Mouse (Mus musculus) hindbrain, embryonic 14.5 days (tissue): Measurements from ENCODE around the gene Slc24a2. TPM values are rescaled to one million over a fixed set of nuclear protein-coding genes. Genes with fewer than 3 reads are reported as not detected.

ENCODE experiments used
- ATAC-seq: fragments of 200-750 bp; cut with Nextera tagmentation; 2 replicates; pipeline ENCODE4 v1.8.0; 2017; ENCODE audit warnings: moderate number of reproducible peaks, mild to moderate bottlenecking, moderate TSS enrichment, moderate library complexity; ENCODE audit not compliant: low FRiP score
- DNase-seq: peaks from one replicate; pipeline ENCODE4 v3.0.0-alpha.2; 2015; ENCODE audit warnings: low spot score
- H3K27ac ChIP-seq: fragments of 300-500 bp; sonication (generic); 2 replicates; pipeline ENCODE4 v1.5.1; 2014; ENCODE audit warnings: mild to moderate bottlenecking, moderate library complexity
- H3K27me3 ChIP-seq: fragments of 300-500 bp; sonication (generic); 2 replicates; pipeline ENCODE4 v1.6.1; 2014; ENCODE audit warnings: mild to moderate bottlenecking, low read length, mixed read lengths; ENCODE audit not compliant: control insufficient read depth, insufficient read depth
- H3K36me3 ChIP-seq: fragments of 300-500 bp; sonication (generic); replicated peaks from 2 replicates; pipeline ENCODE4 v1.6.1; 2014; ENCODE audit not compliant: control insufficient read depth, insufficient read depth
- H3K4me1 ChIP-seq: fragments of 300-500 bp; sonication (generic); replicated peaks from 2 replicates; pipeline ENCODE4 v1.6.1; 2014; ENCODE audit warnings: antibody characterized with exemption, low read length, mixed read lengths; ENCODE audit not compliant: control insufficient read depth, insufficient read depth
- H3K4me2 ChIP-seq: fragments of 300-500 bp; sonication (generic); replicated peaks from 2 replicates; pipeline ENCODE4 v1.6.1; 2014; ENCODE audit warnings: mild to moderate bottlenecking, moderate library complexity
- H3K4me3 ChIP-seq: fragments of 300-500 bp; sonication (generic); replicated peaks from 2 replicates; pipeline ENCODE4 v1.5.1; 2014; ENCODE audit warnings: mild to moderate bottlenecking, low read length
- H3K9ac ChIP-seq: fragments of 300-500 bp; sonication (generic); 2 replicates; pipeline ENCODE4 v1.6.1; 2014
- H3K9me3 ChIP-seq: fragments of 300-500 bp; sonication (generic); 2 replicates; pipeline ENCODE4 v1.6.1; 2016; ENCODE audit warnings: low read length; ENCODE audit not compliant: control insufficient read depth
- WGBS: fragments of 180-500 bp; shearing (Covaris S2); extraction: QIAGEN DNeasy Blood & Tissue Kit; methylation state at CpG from one replicate; pipeline ENCODE4 v1.1.7; 2014; 5-methylcytosine and 5-hydroxymethylcytosine counted together
- polyA plus RNA-seq: library from polyadenylated mRNA; unstranded; fragments of >200 nt; fragmentation: Nextera tagmentation; extraction: Ambion mirVana; gene quantifications from 2 replicates; pipeline ENCODE4 v1.2.1, GENCODE M21; 2014

Gene Slc24a2
- polyA plus RNA-seq, 1 experiment from 2014 or later = 5.7 TPM

GRCm38 (mm10) chr4:87202081-87202480, 28.2 kb downstream of the Slc24a2 start:
- Histone ChIP-seq H3K4me1 (no peaks in the 10 kb centered on the region), H3K36me3 (no peaks in the 10 kb centered on the region), H3K4me3 (no peak overlapping the region), H3K27me3 (no peaks in the 10 kb centered on the region), H3K27ac (no peak overlapping the region), H3K4me2 (no peak overlapping the region), H3K9ac (no peak overlapping the region), H3K9me3 (no peaks in the 10 kb centered on the region)
- ATAC-seq = no peak
- 73% methylated on average over 2 of the region's 2 CpGs for WGBS
- no peak for DNase-seq

- Histone ChIP-seq H3K4me1 (no peaks in the 10 kb centered on the region), H3K27me3 (no peaks in the 10 kb centered on the region), H3K36me3 (no peaks in the 10 kb centered on the region), H3K4me3 (no peak overlapping the region), H3K9me3 (no peaks in the 10 kb centered on the region), H3K4me2 (no peak overlapping the region), H3K9ac (no peak overlapping the region), H3K27ac (no peak overlapping the region)
- DNase-seq = no peak
- no peak for ATAC-seq
- WGBS = 87% methylated on average over 3 of the region's 3 CpGs
Measured at GRCm38 (mm10) chr4:87201229-87201628, 29.0 kb downstream of the Slc24a2 start.

- Histone ChIP-seq H3K4me1 (peaks cover 13% of the 10 kb centered on the region; the same call in 1 of the 2 replicates), H3K4me2 (no peak overlapping the region), H3K4me3 (no peak overlapping the region), H3K9ac (no peak overlapping the region), H3K27ac (no peak overlapping the region), H3K9me3 (no peaks in the 10 kb centered on the region), H3K36me3 (no peaks in the 10 kb centered on the region), H3K27me3 (no peaks in the 10 kb centered on the region)
- no peak for ATAC-seq
- peak; percentile 54 for DNase-seq
- 56% methylated on average over 10 of the region's 10 CpGs for WGBS
Measured at GRCm38 (mm10) chr4:87184147-87184930, 45.9 kb downstream of the Slc24a2 start.

GRCm38 (mm10) chr4:87177116-87177515, 53.2 kb downstream of the Slc24a2 start:
- no peak overlapping the region for H3K9ac ChIP-seq
- no peak overlapping the region for H3K4me3 ChIP-seq
- H3K4me2 ChIP-seq = no peak overlapping the region
- H3K36me3 ChIP-seq = no peaks in the 10 kb centered on the region
- H3K27ac ChIP-seq = no peak overlapping the region
- H3K9me3 ChIP-seq = no peaks in the 10 kb centered on the region
- 75% methylated on average over 3 of the region's 3 CpGs for WGBS
- no peaks in the 10 kb centered on the region for H3K27me3 ChIP-seq
- DNase-seq = no peak
- H3K4me1 ChIP-seq = no peaks in the 10 kb centered on the region
- no peak for ATAC-seq

GRCm38 (mm10) chr4:87163945-87164344, 66.3 kb downstream of the Slc24a2 start:
- ATAC-seq (no peak), DNase-seq (no peak)
- no peak overlapping the region for H3K4me2 ChIP-seq
- no peak overlapping the region for H3K9ac ChIP-seq
- H3K27me3 ChIP-seq = no peaks in the 10 kb centered on the region
- H3K4me3 ChIP-seq = no peak overlapping the region
- WGBS = 86% methylated on average over 6 of the region's 6 CpGs
- no peaks in the 10 kb centered on the region for H3K4me1 ChIP-seq
- H3K9me3 ChIP-seq = no peaks in the 10 kb centered on the region
- H3K27ac ChIP-seq = no peak overlapping the region
- H3K36me3 ChIP-seq = no peaks in the 10 kb centered on the region

- Histone ChIP-seq H3K27me3 (no peaks in the 10 kb centered on the region), H3K4me1 (no peaks in the 10 kb centered on the region), H3K36me3 (no peaks in the 10 kb centered on the region), H3K9ac (no peak overlapping the region), H3K9me3 (no peaks in the 10 kb centered on the region), H3K4me3 (no peak overlapping the region), H3K4me2 (no peak overlapping the region), H3K27ac (no peak overlapping the region)
- ATAC-seq (no peak), DNase-seq (no peak)
- WGBS = 81% methylated on average over 4 of the region's 4 CpGs
Measured at GRCm38 (mm10) chr4:87158053-87158452, 72.2 kb downstream of the Slc24a2 start.

- H3K36me3 ChIP-seq = no peaks in the 10 kb centered on the region
- H3K27ac ChIP-seq = no peak overlapping the region
- H3K9ac ChIP-seq = no peak overlapping the region
- ATAC-seq = no peak
- H3K4me2 ChIP-seq = no peak overlapping the region
- H3K27me3 ChIP-seq = peaks cover 3% of the 10 kb centered on the region; the same call in 1 of the 2 replicates
- H3K9me3 ChIP-seq = no peaks in the 10 kb centered on the region
- H3K4me1 ChIP-seq = no peaks in the 10 kb centered on the region
- no peak overlapping the region for H3K4me3 ChIP-seq
- WGBS = 78% methylated on average over 7 of the region's 7 CpGs
- no peak for DNase-seq
Measured at GRCm38 (mm10) chr4:87151990-87152389, 78.3 kb downstream of the Slc24a2 start.

- 89% methylated on average over 2 of the region's 2 CpGs for WGBS
- Histone ChIP-seq H3K4me3 (no peak overlapping the region), H3K4me1 (no peaks in the 10 kb centered on the region), H3K9ac (no peak overlapping the region), H3K4me2 (no peak overlapping the region), H3K36me3 (no peaks in the 10 kb centered on the region), H3K9me3 (no peaks in the 10 kb centered on the region), H3K27me3 (peaks cover 3% of the 10 kb centered on the region; the same call in 1 of the 2 replicates), H3K27ac (no peak overlapping the region)
- ATAC-seq (no peak), DNase-seq (no peak)
Measured at GRCm38 (mm10) chr4:87149584-87149983, 80.7 kb downstream of the Slc24a2 start.

GRCm38 (mm10) chr4:87141590-87142365, 88.5 kb downstream of the Slc24a2 start:
- ATAC-seq (no peak; the same call in 1 of the 2 replicates), DNase-seq (no peak)
- Histone ChIP-seq H3K36me3 (no peaks in the 10 kb centered on the region), H3K4me2 (no peak overlapping the region), H3K9ac (no peak overlapping the region), H3K9me3 (no peaks in the 10 kb centered on the region), H3K4me1 (peaks cover 9% of the 10 kb centered on the region; the same call in 1 of the 2 replicates), H3K27ac (no peak overlapping the region), H3K27me3 (no peaks in the 10 kb centered on the region), H3K4me3 (no peak overlapping the region)
- WGBS = 64% methylated on average over 12 of the region's 12 CpGs
